Mouse (Mus musculus) thymus, adult 2 months (tissue): ENCODE data around the gene Cavin1. TPM values are rescaled to one million over a fixed set of nuclear protein-coding genes. Genes with fewer than 3 reads are reported as not detected.
A peak's percentile ranks its signal among the peaks of the same experiment; 100 is the strongest.
"Not testable (repeated sequence)": the region's sequence is repeated elsewhere in the genome, so short reads cannot be mapped to it uniquely, and the experiment has no call there.

Experiments used
- DNase-seq: peaks from one replicate; pipeline ENCODE4 v3.0.0; 2021
- H3K27ac ChIP-seq: fragments of 200-500 bp; 2 replicates; pipeline ENCODE4 v1.5.1; 2012; ENCODE audit warnings: low read length, control low read depth; ENCODE audit not compliant: control insufficient read depth, insufficient read depth
- H3K27me3 ChIP-seq: fragments of 200-500 bp; 2 replicates; pipeline ENCODE4 v1.6.1; 2012; ENCODE audit warnings: mild to moderate bottlenecking, low read length, moderate library complexity, mixed read lengths; ENCODE audit not compliant: control insufficient read depth, insufficient read depth
- H3K36me3 ChIP-seq: fragments of 200-500 bp; 2 replicates; pipeline ENCODE4 v1.6.1; 2012; ENCODE audit warnings: mild to moderate bottlenecking, low read length, moderate library complexity; ENCODE audit not compliant: control insufficient read depth, insufficient read depth
- H3K4me1 ChIP-seq: fragments of 200-500 bp; replicated peaks from 2 replicates; pipeline ENCODE4 v1.6.1; 2012; ENCODE audit warnings: low read length; ENCODE audit not compliant: control insufficient read depth, insufficient read depth
- H3K4me3 ChIP-seq: fragments of 200-500 bp; 2 replicates; pipeline ENCODE4 v1.5.1; 2012; ENCODE audit warnings: mild to moderate bottlenecking, low read length, control low read depth, moderate library complexity; ENCODE audit not compliant: control insufficient read depth, insufficient read depth
- CTCF ChIP-seq: fragments of 200-500 bp; IDR thresholded peaks from 2 replicates; pipeline ENCODE4 v1.5.1; 2012; ENCODE audit warnings: mild to moderate bottlenecking, control low read depth, low read length, moderate library complexity, borderline replicate concordance; ENCODE audit not compliant: control insufficient read depth, poor library complexity, insufficient read depth; ENCODE audit errors: extremely low read depth
- POLR2A ChIP-seq: fragments of 200-500 bp; IDR thresholded peaks from 2 replicates; pipeline ENCODE4 v1.6.1; 2012; ENCODE audit warnings: mild to moderate bottlenecking, low read length, control low read depth, moderate library complexity; ENCODE audit not compliant: control insufficient read depth, poor library complexity, insufficient read depth; ENCODE audit errors: extremely low read depth
- WGBS: fragments of 180-500 bp; shearing (Covaris S2); methylation state at CpG from one replicate; pipeline ENCODE4 v1.1.7; 2018; 5-methylcytosine and 5-hydroxymethylcytosine counted together
- polyA plus RNA-seq: library from polyadenylated mRNA; depleted of rRNA; stranded (reverse); fragments of >200 nt; gene quantifications from 2 replicates; pipeline ENCODE4 v1.2.3, GENCODE M21; 2012; rRNA removed

The Cavin1 gene
- polyA plus RNA-seq, result 18.9 and 22.4 TPM in 2 replicates

- peaks cover 13% of the 10 kb centered on the region for H3K4me1 ChIP-seq
- WGBS, result 17% methylated on average over 20 of the region's 20 CpGs
- no peak within 1 kb of the TSS for H3K27ac ChIP-seq
- no peak for TF ChIP-seq CTCF
- no peak for TF ChIP-seq POLR2A
- H3K27me3 ChIP-seq, result peaks cover 14% of the 10 kb centered on the region; the same call in 1 of the 2 replicates
- H3K36me3 ChIP-seq, result no peaks in the 10 kb centered on the region
- no peak for DNase-seq
- peak within 1 kb of the TSS; percentile 32 for H3K4me3 ChIP-seq
These were observed at the start of gene Cavin1 for GRCm38 (mm10) chr11:100970557-100970937. Gene Cavin1, minus strand, starts transcription at chr11:100970887.

DNA sequence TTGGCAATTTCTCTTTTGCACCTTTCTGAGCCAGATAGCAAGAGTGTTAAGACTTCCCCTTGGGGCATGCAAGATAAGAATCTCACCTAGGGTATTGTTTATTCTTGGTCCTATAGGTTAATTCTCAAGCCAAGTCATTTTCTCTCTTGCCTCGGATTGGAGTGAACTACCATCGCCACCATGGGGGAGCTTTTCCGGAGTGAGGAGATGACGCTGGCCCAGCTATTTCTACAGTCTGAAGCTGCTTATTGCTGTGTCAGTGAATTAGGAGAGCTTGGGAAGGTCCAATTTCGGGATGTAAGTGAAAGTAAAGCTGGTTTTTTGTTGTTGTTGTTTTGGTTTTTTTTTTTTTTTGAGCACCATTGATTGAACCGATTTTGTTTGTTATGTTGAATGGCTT is 41.0 kb upstream of the Cavin1 start:
- no peak overlapping the region for H3K4me3 ChIP-seq
- TF ChIP-seq POLR2A, result no peak
- no peak for TF ChIP-seq CTCF
- peaks cover 11% of the 10 kb centered on the region; the same call in 1 of the 2 replicates for H3K4me1 ChIP-seq
- peaks cover 2% of the 10 kb centered on the region; the same call in 1 of the 2 replicates for H3K27me3 ChIP-seq
- no peak overlapping the region for H3K27ac ChIP-seq
- H3K36me3 ChIP-seq, result no peaks in the 10 kb centered on the region
- WGBS, result 87% methylated on average over 6 of the region's 6 CpGs
- DNase-seq, result no peak

DNA sequence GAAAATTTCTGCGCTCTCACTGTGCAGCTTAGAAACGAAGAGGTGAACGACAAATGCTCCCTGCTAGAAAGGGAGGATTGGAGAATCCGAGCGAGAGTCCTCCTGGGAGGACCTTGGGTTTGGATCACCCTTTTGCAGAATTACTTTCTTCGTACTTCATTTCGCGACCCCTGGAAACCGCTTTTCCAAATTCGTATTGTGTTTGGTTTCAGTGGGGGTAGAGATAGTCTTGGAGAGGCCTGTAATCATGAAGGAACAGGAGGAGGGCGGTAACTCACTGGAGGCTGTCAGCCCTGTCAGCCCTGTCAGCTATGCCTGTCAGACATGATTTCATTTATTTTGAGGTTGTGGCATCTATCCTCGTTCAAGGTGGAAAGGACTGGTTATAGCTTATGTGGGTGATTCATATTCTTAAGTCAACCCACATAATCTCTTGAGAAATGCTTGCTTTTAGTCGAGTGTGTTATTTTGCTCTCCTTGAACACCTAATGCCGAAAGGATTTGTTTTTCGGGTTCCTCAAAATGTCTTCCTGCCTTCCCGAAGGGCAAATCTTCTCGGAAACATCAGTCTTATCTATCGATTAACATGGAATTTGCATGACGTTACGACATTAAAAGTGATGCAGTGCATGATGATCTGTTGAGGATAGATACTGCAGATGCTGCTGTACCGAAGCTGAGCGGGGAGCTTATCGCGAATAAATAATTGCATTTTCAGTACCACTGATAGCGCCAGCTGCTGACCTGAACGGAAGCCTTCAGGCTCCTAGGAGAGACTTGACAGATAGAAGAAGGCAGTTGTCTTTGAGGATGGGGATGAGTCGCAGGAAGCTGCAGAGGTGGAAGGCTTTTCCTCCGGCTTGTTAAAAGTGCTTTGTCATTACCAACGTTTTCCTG is 39.4 kb upstream of the Cavin1 start:
- H3K4me1 ChIP-seq, result peaks cover 11% of the 10 kb centered on the region; the same call in 1 of the 2 replicates
- 3% methylated on average over 29 of the region's 29 CpGs for WGBS
- H3K27me3 ChIP-seq, result peaks cover 2% of the 10 kb centered on the region; the same call in 1 of the 2 replicates
- H3K4me3 ChIP-seq, result 0 out of 2 replicates have a peak overlapping the region, but pooled peaks have one; percentile 35
- no peaks in the 10 kb centered on the region for H3K36me3 ChIP-seq
- DNase-seq, result no peak
- TF ChIP-seq CTCF (no peak), POLR2A (no peak)
- H3K27ac ChIP-seq, result no peak overlapping the region

DNA sequence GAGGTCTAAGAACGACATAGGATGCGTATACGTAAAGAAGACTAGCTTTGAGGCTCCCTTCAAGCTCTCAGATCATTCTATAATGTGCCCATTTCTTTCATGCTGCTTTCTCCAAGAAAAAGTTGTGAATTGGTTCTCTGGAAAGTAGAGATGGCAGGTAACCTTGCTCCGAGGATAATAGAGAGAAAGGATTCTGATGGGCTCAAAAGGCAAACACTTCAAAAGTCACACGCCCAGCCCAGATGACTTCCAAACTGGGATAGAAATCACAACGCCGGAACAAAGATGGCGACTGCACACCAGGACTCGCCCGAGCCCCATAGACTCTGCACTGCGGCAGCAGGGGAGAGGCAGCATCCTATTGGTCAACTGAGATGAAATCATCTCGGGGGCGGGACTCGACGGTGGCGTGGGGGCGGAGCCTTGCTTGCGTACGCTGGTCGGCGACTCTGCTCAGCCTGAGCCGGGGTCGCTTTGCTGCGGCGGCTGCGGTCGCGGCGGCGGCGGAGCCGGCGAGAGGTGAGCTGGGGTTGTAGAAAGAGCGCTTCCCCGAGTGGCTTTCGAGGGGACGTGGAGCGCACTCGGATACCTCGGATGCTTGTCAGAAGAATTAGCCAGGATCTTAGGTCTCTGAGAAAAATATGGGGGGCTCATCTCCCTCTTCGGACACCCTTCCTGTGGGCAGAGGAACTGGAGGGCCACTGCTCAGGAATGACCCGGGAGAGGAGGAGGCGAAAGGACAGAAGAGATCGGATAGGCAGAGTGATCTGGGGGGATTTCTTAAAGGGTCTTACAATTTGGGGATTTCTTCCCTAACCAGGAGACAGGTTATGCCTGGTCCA is 38.6 kb upstream of the Cavin1 start, which contains the start of gene Atp6v0a1:
TSS of gene Atp6v0a1 (plus strand) at position 407 of the 842 bp plus-strand sequence.
- 0 out of 2 replicates have a peak within 1 kb of the TSS, but pooled peaks have one; percentile 6 for H3K27ac ChIP-seq
- TF ChIP-seq CTCF (peak; percentile 46; the same call in 1 of the 2 replicates), POLR2A (peak; percentile 52; the same call in 1 of the 2 replicates)
- no peaks in the 10 kb centered on the region for H3K36me3 ChIP-seq
- peak within 1 kb of the TSS; percentile 35 for H3K4me3 ChIP-seq
- H3K4me1 ChIP-seq, result peaks cover 11% of the 10 kb centered on the region; the same call in 1 of the 2 replicates
- peaks cover 2% of the 10 kb centered on the region; the same call in 1 of the 2 replicates for H3K27me3 ChIP-seq
- peak; percentile 94 for DNase-seq
- 1% methylated on average over 44 of the region's 44 CpGs for WGBS

GRCm38 (mm10) chr11:101008206-101009045 is 37.7 kb upstream of the Cavin1 start:
- Histone ChIP-seq H3K27me3 (peaks cover 2% of the 10 kb centered on the region; the same call in 1 of the 2 replicates), H3K36me3 (no peaks in the 10 kb centered on the region), H3K4me3 (no peak overlapping the region), H3K4me1 (peaks cover 11% of the 10 kb centered on the region; the same call in 1 of the 2 replicates), H3K27ac (no peak overlapping the region)
- WGBS, result 6% methylated on average over 14 of the region's 14 CpGs
- no peak for TF ChIP-seq POLR2A
- no peak for TF ChIP-seq CTCF
- DNase-seq, result peak; percentile 63

DNA sequence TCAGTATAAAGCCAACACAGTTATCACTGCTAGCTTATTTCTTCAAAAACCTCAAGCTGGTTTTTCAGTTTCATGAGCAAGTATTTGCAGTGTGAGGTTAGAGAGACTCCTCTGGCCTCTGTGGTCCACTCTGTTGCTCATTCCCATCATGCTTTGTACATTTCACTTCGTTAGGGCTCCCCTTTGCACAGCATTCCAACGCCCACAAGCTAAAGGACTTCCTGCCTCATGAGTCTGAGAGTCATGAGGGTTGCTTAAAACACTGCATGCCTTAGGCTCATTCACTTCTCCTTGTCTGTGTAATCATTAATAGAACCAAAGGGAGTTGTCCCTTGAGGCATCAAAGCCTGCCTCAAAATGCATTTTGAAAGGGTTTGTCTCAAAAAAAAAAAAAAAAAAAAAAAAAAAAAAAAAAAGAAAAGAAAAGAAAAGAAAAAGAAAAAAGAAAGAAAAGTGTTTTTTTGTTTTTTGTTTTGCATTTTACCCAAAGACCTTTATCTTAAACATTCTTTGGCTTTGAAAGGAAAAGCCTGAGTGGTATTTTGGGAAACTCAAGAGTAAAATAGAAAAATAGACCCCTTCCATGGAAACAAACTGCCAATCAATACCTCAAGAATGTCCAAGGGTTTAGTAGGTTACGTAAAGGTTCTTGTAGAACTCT is 32.5 kb upstream of the Cavin1 start:
- TF ChIP-seq POLR2A, result no peak
- TF ChIP-seq CTCF, result no peak
- Histone ChIP-seq H3K4me1 (peaks cover 2% of the 10 kb centered on the region; the same call in 1 of the 2 replicates), H3K27ac (no peak overlapping the region), H3K4me3 (no peak overlapping the region), H3K36me3 (no peaks in the 10 kb centered on the region), H3K27me3 (no peaks in the 10 kb centered on the region; the same call in 1 of the 2 replicates)
- 34% methylated on average over 3 of the region's 3 CpGs for WGBS
- no peak for DNase-seq

DNA sequence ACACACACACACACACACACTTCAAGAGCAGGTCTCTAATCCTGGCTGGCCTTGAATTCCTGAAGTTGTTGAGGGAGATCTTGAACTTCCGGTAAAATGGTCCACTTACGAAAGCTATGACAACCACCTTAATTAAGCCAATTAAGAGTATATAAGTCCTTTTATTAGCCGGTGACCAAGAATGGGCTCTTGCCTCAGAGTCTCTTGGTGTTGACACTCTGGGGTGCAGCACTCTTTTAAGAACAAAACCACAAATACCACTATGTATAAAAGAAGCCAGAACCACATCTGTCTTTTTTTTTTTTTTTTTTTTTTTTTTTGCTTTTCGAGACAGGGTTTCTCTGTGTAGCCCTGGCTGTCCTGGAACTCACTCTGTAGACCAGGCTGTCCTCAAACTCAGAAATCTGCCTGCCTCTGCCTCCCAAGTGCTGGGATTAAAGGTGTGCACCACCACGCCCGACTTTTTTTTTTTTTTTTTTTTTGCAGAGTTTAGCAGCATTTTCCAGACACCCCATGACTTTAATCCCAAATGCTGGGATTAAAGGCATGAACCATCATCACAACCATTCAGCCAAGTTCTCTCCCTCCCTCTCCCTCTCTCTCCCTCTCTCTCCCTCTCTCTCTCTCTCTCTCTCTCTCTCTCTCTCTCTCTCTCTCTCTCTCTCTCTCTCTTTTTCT is 31.3 kb upstream of the Cavin1 start:
- not testable (repeated sequence) for H3K4me1 ChIP-seq, H3K27ac ChIP-seq, H3K36me3 ChIP-seq, H3K4me3 ChIP-seq, H3K27me3 ChIP-seq, DNase-seq
- WGBS, result 19% methylated on average over 6 of the region's 6 CpGs
